Mouse (Mus musculus) testis, adult 2 months (tissue): ENCODE results near the gene Clec11a.

Experiments
- CTCF ChIP-seq: fragments of 200-500 bp; IDR thresholded peaks from 2 replicates; pipeline ENCODE4 v1.5.1; 2012; ENCODE audit warnings: low read depth, mild to moderate bottlenecking, inconsistent platforms, low read length, moderate library complexity; ENCODE audit not compliant: control insufficient read depth, insufficient read depth, insufficient replicate concordance
- POLR2A ChIP-seq: fragments of 200-500 bp; IDR thresholded peaks from 2 replicates; pipeline ENCODE4 v1.6.1; 2012; ENCODE audit warnings: low read depth, mild to moderate bottlenecking, inconsistent platforms, low read length, moderate library complexity; ENCODE audit not compliant: control insufficient read depth

DNA sequence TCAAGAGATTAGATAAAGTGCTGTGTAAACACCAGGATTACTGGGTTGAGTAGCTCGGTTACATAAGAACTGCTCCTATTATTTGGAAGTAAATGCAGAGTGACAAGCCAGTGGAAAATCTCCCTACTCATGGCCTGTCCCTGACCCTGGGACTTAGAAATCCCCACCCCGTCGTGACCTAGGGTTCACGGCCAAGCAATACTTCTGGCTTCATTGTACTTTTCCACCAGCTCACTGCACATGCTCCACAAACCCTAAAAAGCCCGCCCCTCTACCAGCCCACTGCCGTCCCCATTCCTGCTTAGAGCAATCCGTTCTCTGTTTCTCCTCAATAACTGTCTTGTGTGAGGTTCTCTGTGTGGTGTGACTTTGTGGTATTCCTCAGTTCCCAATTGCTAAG lies 18.9 kb downstream of the Clec11a start:
- TF ChIP-seq CTCF (no peak), POLR2A (no peak)
